Mouse (Mus musculus) E14TG2a.4 (cell line): ENCODE measurements around the gene Ispd.

Source experiments
- CTCF ChIP-seq: conservative IDR thresholded peaks from 2 replicates; pipeline ENCODE4 v1.5.1; 2014; ENCODE audit warnings: low read length
- NANOG ChIP-seq: IDR thresholded peaks from 2 replicates; pipeline ENCODE4 v1.6.1; 2014; ENCODE audit warnings: borderline replicate concordance, low read length, mixed read lengths
- POU5F1 ChIP-seq: IDR thresholded peaks from 2 replicates; pipeline ENCODE4 v1.6.1; 2014; ENCODE audit warnings: low read length, borderline replicate concordance

DNA sequence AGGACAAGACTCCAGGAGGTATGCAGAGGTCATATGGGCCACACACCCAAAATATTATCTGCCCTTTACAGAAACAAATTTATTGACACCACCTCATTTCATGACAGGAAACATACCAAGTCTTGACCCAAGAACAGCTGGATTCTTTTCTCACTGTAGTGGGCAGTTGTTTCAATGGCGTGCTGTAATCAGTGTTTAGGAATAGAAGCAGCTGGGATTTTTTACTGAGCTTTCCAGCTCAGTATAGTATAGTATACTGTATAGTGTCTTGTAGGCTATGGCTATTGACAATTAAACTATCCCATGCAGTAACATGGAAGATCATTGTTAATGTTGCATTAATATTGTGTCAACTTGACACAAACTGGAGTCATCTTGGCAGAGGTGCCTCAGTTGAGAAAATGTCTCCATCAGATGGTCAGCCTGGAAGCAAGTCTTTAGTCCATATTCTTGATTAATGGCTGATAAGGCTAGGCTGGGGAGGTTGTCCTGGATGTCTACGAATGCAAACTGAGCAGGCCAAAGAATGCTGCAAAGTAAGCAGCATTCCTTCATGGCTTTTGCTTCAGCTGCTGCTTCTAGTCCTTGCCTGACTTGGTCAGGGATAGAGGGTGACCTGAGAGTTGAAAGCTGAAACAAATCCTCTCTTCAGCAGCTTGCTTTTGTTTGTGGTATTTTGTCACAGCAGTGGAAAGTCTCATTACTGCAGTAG is 216.4 kb downstream of the Ispd start:
- TF ChIP-seq CTCF (no peak), NANOG (no peak), POU5F1 (no peak)
